Mouse (Mus musculus): ENCODE data around the gene Cdh3. TPM values are rescaled to one million over a fixed set of nuclear protein-coding genes. Genes with fewer than 3 reads are reported as not detected.

Gene Cdh3
- polyA plus RNA-seq, 1 experiment from 2014 or later = 0.65 TPM

DNA sequence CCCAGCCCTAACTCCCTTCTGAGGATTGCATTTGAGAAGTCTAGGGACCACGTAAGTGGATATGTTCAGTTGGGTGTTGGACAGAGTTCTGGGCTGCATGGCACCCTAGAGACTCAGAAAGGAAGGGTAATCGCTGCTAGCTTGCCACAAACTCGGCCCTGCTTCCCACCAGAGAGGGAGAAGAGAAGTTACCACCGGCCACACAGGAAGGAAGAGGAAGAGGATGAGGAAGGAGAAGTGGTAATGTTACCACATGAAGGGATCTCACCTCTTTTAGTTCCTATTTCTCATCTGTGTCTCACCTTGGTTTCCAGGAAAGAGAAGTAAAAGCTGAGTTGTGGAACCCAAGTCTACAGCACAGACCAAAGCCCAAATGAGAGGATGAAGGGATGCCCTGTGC lies 63.6 kb downstream of the Cdh3 start:
- Histone ChIP-seq H3K27ac (ENCODE audit: low read depth) (no peak overlapping the region), H3K9ac (replicated peaks) (no peak overlapping the region), H3K4me2 (ENCODE audit: low read depth, low read length) (no peak overlapping the region), H3K27me3 (ENCODE audit: insufficient read depth, low read length) (no peaks in the 10 kb centered on the region), H3K4me3 (ENCODE audit: low read depth, low read length) (no peak overlapping the region), H3K9me3 (ENCODE audit: low read length) (no peaks in the 10 kb centered on the region), H3K4me1 (ENCODE audit: insufficient read depth) (peaks cover 26% of the 10 kb centered on the region), H3K36me3 (replicated peaks; ENCODE audit: insufficient read depth, low read length) (no peaks in the 10 kb centered on the region)
- no peak for ATAC-seq
- no peak for DNase-seq
- 54% methylated on average over 4 of the region's 4 CpGs for WGBS (ENCODE audit: insufficient replicate concordance)
- TF ChIP-seq EP300 (IDR thresholded peaks at IDR 0.05; ENCODE audit: low read depth) = no peak
- TF ChIP-seq CTCF (IDR thresholded peaks at IDR 0.05; ENCODE audit: low read depth) = no peak

DNA sequence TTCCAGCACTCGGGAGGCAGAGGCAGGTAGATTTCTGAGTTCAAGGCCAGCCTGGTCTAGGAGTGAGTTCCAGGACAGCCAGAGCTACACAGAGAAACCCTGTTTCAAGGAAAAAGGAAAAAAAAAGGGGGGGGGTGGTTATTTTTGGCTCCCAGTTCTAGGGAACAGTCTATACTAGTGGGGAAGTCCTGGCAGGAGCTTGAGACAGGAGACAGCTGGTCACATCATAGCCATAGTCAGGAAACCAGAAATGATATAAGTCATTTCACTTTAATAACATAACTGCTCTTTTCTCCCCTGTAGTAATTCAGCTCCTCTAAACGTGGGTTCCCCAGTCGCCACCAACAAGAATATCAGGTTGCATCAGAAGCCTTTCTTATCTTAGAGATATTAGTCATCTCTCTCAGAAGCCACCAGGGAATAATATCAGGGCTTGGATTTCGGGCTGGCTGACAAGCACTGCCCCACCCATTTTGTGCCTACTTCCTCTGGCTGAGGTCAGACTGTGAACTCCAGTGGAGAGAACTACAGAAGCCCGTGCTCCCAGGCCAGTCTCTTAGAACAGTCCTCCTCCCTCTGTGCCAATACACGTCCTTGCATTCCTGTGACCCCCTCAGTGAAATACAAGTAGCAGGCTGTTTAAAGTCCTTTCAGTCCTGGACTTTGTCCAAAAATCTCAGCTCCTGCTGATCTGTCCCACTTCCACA lies 66.3 kb downstream of the Cdh3 start:
- TF ChIP-seq CTCF (IDR thresholded peaks at IDR 0.05; ENCODE audit: low read depth) = no peak
- no peak for TF ChIP-seq EP300 (IDR thresholded peaks at IDR 0.05; ENCODE audit: low read depth)
- ATAC-seq = peak; percentile 29; the same call in 1 of the 2 replicates
- Histone ChIP-seq H3K9me3 (ENCODE audit: low read length) (no peaks in the 10 kb centered on the region), H3K4me2 (ENCODE audit: low read depth, low read length) (no peak overlapping the region; the same call in 1 of the 2 replicates), H3K4me1 (ENCODE audit: insufficient read depth) (peaks cover 17% of the 10 kb centered on the region), H3K27me3 (ENCODE audit: insufficient read depth, low read length) (no peaks in the 10 kb centered on the region), H3K9ac (replicated peaks) (no peak overlapping the region), H3K4me3 (ENCODE audit: low read depth, low read length) (no peak overlapping the region), H3K27ac (ENCODE audit: low read depth) (no peak overlapping the region), H3K36me3 (replicated peaks; ENCODE audit: insufficient read depth, low read length) (no peaks in the 10 kb centered on the region)
- no peak for DNase-seq
- WGBS (ENCODE audit: insufficient replicate concordance) = 19% methylated on average over 6 of the region's 6 CpGs

DNA sequence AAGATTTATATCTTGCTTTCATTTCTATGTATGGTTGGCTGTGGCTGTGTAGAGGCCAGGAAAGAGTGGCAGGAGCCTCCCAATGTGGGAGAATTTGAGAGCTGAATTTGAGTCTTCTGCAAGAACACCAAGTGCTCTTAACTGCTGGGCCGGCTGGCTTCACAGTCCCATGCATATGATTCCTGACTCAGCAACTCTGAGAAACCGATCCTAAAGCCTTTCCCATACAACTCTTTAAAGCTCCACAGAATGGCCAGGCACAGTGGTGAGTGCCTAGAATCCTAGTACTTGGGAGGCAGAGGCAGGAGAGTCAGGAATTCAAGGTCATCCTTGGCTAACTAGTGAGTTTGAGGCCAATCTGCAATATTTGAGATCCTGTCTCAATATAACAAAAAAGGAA lies 68.8 kb downstream of the Cdh3 start:
- TF ChIP-seq EP300 (IDR thresholded peaks at IDR 0.05; ENCODE audit: low read depth) (no peak), CTCF (IDR thresholded peaks at IDR 0.05; ENCODE audit: low read depth) (no peak)
- Histone ChIP-seq H3K27me3 (ENCODE audit: insufficient read depth, low read length) (no peaks in the 10 kb centered on the region), H3K9ac (replicated peaks) (no peak overlapping the region), H3K9me3 (ENCODE audit: low read length) (no peaks in the 10 kb centered on the region), H3K4me3 (ENCODE audit: low read depth, low read length) (no peak overlapping the region), H3K4me2 (ENCODE audit: low read depth, low read length) (no peak overlapping the region), H3K27ac (ENCODE audit: low read depth) (no peak overlapping the region), H3K4me1 (ENCODE audit: insufficient read depth) (peaks cover 13% of the 10 kb centered on the region), H3K36me3 (replicated peaks; ENCODE audit: insufficient read depth, low read length) (no peaks in the 10 kb centered on the region)
- WGBS (ENCODE audit: insufficient replicate concordance) = 64% methylated on average over 2 of the region's 2 CpGs
- DNase-seq = no peak
- no peak for ATAC-seq

DNA sequence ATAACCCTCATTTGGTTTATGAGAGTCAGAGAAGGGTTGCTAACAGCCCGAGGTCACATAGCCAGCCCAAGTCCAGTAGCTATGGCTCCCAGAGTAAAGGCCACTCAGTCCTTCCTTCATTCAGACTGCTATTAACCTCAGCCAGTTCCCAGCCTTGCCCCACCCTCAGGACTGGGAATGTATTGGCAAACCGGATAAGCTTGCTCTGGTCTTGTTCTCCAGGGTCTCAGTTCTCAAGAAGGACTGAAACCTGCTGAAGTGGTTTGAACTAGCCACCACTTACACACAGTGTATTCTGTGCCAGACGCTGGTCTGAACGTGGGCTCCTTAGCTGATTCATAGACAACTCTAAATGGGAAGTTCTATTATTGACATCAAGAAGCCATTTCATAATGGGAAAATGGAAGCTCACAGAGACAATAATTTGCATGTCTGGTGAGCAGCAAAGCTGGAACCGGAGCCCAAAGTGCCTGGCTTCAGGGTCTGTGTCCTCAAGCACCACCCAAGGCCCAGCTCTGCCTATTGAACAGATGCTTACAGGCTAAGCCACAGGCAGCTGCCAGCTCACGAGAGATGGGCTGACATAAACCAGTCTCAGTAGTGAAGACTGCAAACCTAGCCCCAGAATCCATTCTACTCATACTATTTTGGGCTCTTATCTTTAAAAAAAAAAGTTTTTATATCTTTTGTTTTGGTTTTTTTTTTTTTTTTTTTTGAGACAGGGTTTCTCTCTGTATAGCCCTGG lies 70.8 kb downstream of the Cdh3 start:
- WGBS (ENCODE audit: insufficient replicate concordance) = 56% methylated on average over 6 of the region's 6 CpGs

DNA sequence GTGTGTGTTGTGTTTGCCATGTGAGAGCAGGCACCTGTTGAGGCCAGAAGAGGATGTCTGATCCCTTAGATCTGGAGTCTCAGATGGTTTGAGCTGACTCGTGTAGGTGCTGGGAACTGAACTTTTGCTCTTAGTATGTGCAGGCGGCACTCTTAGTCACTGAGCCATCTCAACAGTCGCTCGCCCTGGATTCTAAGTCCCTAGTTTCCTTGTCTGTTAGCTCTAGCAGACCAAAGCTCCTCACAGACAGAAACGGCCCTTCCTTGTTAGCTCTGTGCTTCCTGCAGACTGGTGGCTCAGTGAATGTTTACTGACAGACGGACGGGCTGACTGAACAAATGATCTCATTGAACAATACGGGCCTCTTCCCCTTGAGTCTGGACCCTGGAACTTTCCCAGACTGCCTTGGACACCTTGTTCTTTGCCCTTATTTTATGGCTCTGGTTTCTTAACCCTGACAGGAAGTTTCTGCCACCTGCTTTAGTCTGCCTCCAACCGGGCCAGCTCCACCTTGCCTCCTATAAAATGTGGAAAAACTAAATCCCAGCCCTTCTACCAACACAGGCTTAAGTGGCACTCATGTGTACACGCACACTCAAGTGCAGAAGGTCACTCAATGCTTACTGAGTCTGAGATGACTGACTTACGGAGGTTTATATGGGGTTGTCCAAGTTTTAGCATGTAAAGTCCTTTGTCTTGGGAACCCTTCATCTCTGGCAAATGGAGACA lies 74.4 kb downstream of the Cdh3 start:
- H3K27me3 ChIP-seq (ENCODE audit: insufficient read depth, low read length) = no peaks in the 10 kb centered on the region
- H3K4me3 ChIP-seq (ENCODE audit: low read depth, low read length) = no peak overlapping the region
- H3K9ac ChIP-seq (replicated peaks) = no peak overlapping the region
- H3K4me1 ChIP-seq (ENCODE audit: insufficient read depth) = peaks cover 6% of the 10 kb centered on the region; the same call in 1 of the 2 replicates
- H3K9me3 ChIP-seq (ENCODE audit: low read length) = no peaks in the 10 kb centered on the region
- H3K4me2 ChIP-seq (ENCODE audit: low read depth, low read length) = no peak overlapping the region
- 0 out of 2 replicates have a peak overlapping the region, but pooled peaks have one; percentile 5 for H3K27ac ChIP-seq (ENCODE audit: low read depth)
- TF ChIP-seq EP300 (IDR thresholded peaks at IDR 0.05; ENCODE audit: low read depth) (no peak), CTCF (IDR thresholded peaks at IDR 0.05; ENCODE audit: low read depth) (no peak)
- ATAC-seq (peak; percentile 33; the same call in 1 of the 2 replicates), DNase-seq (no peak)
- H3K36me3 ChIP-seq (replicated peaks; ENCODE audit: insufficient read depth, low read length) = no peaks in the 10 kb centered on the region
- 48% methylated on average over 11 of the region's 11 CpGs for WGBS (ENCODE audit: insufficient replicate concordance)

More for the DNA sequence above, 70.8 kb downstream of the Cdh3 start:
- no peaks in the 10 kb centered on the region for H3K27me3 ChIP-seq (ENCODE audit: insufficient read depth, low read length)
- H3K9ac ChIP-seq (replicated peaks) = no peak overlapping the region
- no peaks in the 10 kb centered on the region for H3K9me3 ChIP-seq (ENCODE audit: low read length)
- H3K4me1 ChIP-seq (ENCODE audit: insufficient read depth) = peaks cover 15% of the 10 kb centered on the region
- DNase-seq (no peak), ATAC-seq (no peak)
- no peak overlapping the region for H3K27ac ChIP-seq (ENCODE audit: low read depth)
- H3K4me2 ChIP-seq (ENCODE audit: low read depth, low read length) = no peak overlapping the region
- H3K4me3 ChIP-seq (ENCODE audit: low read depth, low read length) = no peak overlapping the region
- TF ChIP-seq EP300 (IDR thresholded peaks at IDR 0.05; ENCODE audit: low read depth) (no peak), CTCF (IDR thresholded peaks at IDR 0.05; ENCODE audit: low read depth) (no peak)
- no peaks in the 10 kb centered on the region for H3K36me3 ChIP-seq (replicated peaks; ENCODE audit: insufficient read depth, low read length)

DNA sequence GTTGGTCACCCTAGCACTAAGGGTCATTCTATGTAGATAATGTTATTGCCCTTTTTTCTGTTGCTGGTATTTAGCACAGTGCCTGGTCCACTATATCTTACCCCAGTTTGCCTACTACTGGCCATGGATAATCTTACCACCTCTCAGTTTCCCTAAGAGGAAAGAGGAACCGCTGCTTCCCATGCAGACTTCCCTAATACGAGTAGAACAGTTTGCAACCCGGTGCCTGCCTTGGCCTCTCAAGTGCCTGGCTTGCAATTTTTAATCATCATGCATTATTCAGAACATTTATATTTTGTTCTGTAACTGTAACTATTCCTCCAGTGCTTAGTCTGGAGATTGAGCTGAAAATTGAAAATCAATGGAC lies 75.0 kb downstream of the Cdh3 start:
- Histone ChIP-seq H3K27ac (ENCODE audit: low read depth) (no peak overlapping the region), H3K4me1 (ENCODE audit: insufficient read depth) (peaks cover 6% of the 10 kb centered on the region; the same call in 1 of the 2 replicates), H3K36me3 (replicated peaks; ENCODE audit: insufficient read depth, low read length) (no peaks in the 10 kb centered on the region), H3K4me3 (ENCODE audit: low read depth, low read length) (no peak overlapping the region), H3K9me3 (ENCODE audit: low read length) (no peaks in the 10 kb centered on the region), H3K27me3 (ENCODE audit: insufficient read depth, low read length) (no peaks in the 10 kb centered on the region), H3K9ac (replicated peaks) (no peak overlapping the region), H3K4me2 (ENCODE audit: low read depth, low read length) (no peak overlapping the region)
- WGBS (ENCODE audit: insufficient replicate concordance) = 38% methylated on average over 3 of the region's 3 CpGs
- ATAC-seq = no peak
- TF ChIP-seq CTCF (IDR thresholded peaks at IDR 0.05; ENCODE audit: low read depth) = no peak
- no peak for TF ChIP-seq EP300 (IDR thresholded peaks at IDR 0.05; ENCODE audit: low read depth)
- DNase-seq = no peak
